Mouse (Mus musculus) myocyte (in vitro differentiated cells): ENCODE measurements around the gene Ccdc188.

Experiments used
- MAX ChIP-seq: IDR thresholded peaks from one replicate; pipeline ENCODE4 v1.6.1; 2011; ENCODE audit warnings: low read depth, mild to moderate bottlenecking, control low read depth
- MYOD1 ChIP-seq, 3 experiments: IDR thresholded peaks; one replicate each; pipeline ENCODE4 v1.6.1; 2011; ENCODE audit warnings: control low read depth in 2 of 3, low read depth in 2 of 3, mild to moderate bottlenecking in 2 of 3, moderate library complexity in 1 of 3; ENCODE audit not compliant: insufficient read length in 2 of 3, control insufficient read depth in 1 of 3
- POLR2A ChIP-seq: IDR thresholded peaks from one replicate; pipeline ENCODE4 v1.6.1; 2011; ENCODE audit warnings: low read depth, mild to moderate bottlenecking, control low read depth, moderate library complexity; ENCODE audit not compliant: insufficient read length
- POLR2AphosphoS2 ChIP-seq: IDR thresholded peaks from one replicate; pipeline ENCODE4 v1.6.1; 2011; ENCODE audit warnings: low read depth, control low read depth; ENCODE audit not compliant: insufficient read length
- USF1 ChIP-seq: IDR thresholded peaks from one replicate; pipeline ENCODE4 v1.6.1; 2011; ENCODE audit warnings: low read depth, mild to moderate bottlenecking, control low read depth, moderate library complexity

DNA sequence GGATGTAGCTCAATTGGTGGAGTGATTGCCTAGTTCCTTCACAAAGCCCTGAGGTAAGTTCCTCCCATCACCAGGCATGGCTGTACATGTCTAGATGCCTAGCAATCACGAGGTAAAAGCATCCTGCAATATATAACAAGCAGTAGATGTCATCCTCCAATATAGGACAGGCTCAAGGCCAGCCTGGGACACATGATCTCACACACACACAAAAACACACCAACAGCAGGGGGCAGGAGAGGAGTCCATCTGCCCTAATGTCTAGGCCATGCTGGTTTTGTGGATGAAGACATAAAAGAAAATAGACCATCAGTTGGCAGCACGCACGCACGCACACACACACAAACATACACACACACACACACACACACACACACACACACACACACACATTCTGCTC lies 40.9 kb upstream of the Ccdc188 start:
- TF ChIP-seq USF1 (no peak), MAX (no peak), MYOD1 (IDR thresholded peaks at IDR 0.05; ENCODE audit: control insufficient read depth in 1 of 3, insufficient read length in 2 of 3, low read depth in 2 of 3) (no peak), POLR2AphosphoS2 (no peak), POLR2A (no peak)
